Mouse (Mus musculus) cerebellum, postnatal 36 days (tissue): ENCODE measurements at regions not wholly inside any gene's neighbourhood (a gene's known extent, or its start where the extent isn't known, plus 50 kb on each side); places are given as distances from the start of the nearest gene placed in this dataset.
A peak's percentile ranks its signal among the peaks of the same experiment; 100 is the strongest.
"Not testable (repeated sequence)": the region's sequence is repeated elsewhere in the genome, so short reads cannot be mapped to it uniquely, and the experiment has no call there.

Experiments used
- DNase-seq, 2 experiments: peaks; one replicate each; pipeline ENCODE4 v3.0.0; 2021 to 2022; ENCODE audit warnings: mixed read lengths in 2 of 2

GRCm38 (mm10) chr6:31136895-31137294, 178.0 kb upstream of the Klf14 start:
- DNase-seq, result peak; percentile 51 to 59

GRCm38 (mm10) chr6:31137351-31137750, 178.5 kb upstream of the Klf14 start:
- no peak for DNase-seq

GRCm38 (mm10) chr6:31140000-31140399, 181.1 kb upstream of the Klf14 start:
- no peak for DNase-seq

- DNase-seq, result no peak
Measured at GRCm38 (mm10) chr6:31140593-31140992, 181.7 kb upstream of the Klf14 start.

GRCm38 (mm10) chr6:31141486-31141885, 182.6 kb upstream of the Klf14 start:
- no peak for DNase-seq

- not testable (repeated sequence) for DNase-seq
Measured at GRCm38 (mm10) chr6:31142479-31143007, 183.7 kb upstream of the Klf14 start.

GRCm38 (mm10) chr6:31145687-31146086, 186.8 kb upstream of the Klf14 start:
- no peak for DNase-seq

GRCm38 (mm10) chr6:31146779-31147178, 187.9 kb upstream of the Klf14 start:
- no peak for DNase-seq

GRCm38 (mm10) chr6:31147682-31148081, 188.8 kb upstream of the Klf14 start:
- DNase-seq, result no peak

- DNase-seq, result peak; percentile 53 to 57
Measured at GRCm38 (mm10) chr6:31148311-31148856, 189.5 kb upstream of the Klf14 start.

GRCm38 (mm10) chr6:31149164-31149563, 190.3 kb upstream of the Klf14 start:
- no peak for DNase-seq

GRCm38 (mm10) chr6:31150416-31150815, 191.5 kb upstream of the Klf14 start:
- DNase-seq, result no peak

GRCm38 (mm10) chr6:31155857-31156256, 197.0 kb upstream of the Klf14 start:
- DNase-seq, result peak; percentile 67 to 76

GRCm38 (mm10) chr6:31156999-31157398, 198.1 kb upstream of the Klf14 start:
- no peak for DNase-seq

GRCm38 (mm10) chr6:31157429-31157828, 198.6 kb upstream of the Klf14 start:
- DNase-seq, result no peak

- DNase-seq, result peak; percentile 75 to 78
Measured at GRCm38 (mm10) chr6:31158648-31159047, 199.8 kb upstream of the Klf14 start.

- no peak for DNase-seq
Measured at GRCm38 (mm10) chr6:31159240-31159639, 200.4 kb upstream of the Klf14 start.

GRCm38 (mm10) chr6:31159935-31160670, 201.2 kb upstream of the Klf14 start:
- DNase-seq, result no peak

GRCm38 (mm10) chr6:31161445-31162340, 202.8 kb upstream of the Klf14 start:
- no peak for DNase-seq

- DNase-seq, result no peak
Measured at GRCm38 (mm10) chr6:31165011-31165410, 206.1 kb upstream of the Klf14 start.

- DNase-seq, result no peak
Measured at GRCm38 (mm10) chr6:31166347-31166746, 207.5 kb upstream of the Klf14 start.

GRCm38 (mm10) chr6:31167732-31168131, 208.9 kb upstream of the Klf14 start:
- DNase-seq, result no peak

GRCm38 (mm10) chr6:31168730-31169129, 209.9 kb upstream of the Klf14 start:
- no peak for DNase-seq
